In genomic region chr10:62172841-62173553, GRCm38 (mm10) we compare ENCODE assay signal across 16 mouse cellular contexts. TPM values are rescaled to one million over a fixed set of nuclear protein-coding genes. Genes with fewer than 3 reads are reported as not detected.
DNase-seq lines count a peak whose midpoint lies in the region; ATAC-seq lines count a peak whose summit lies in the region.
"Had no signal": no experiment of that assay in that cellular context is flagged by ENCODE, and none has a peak within 500 bp of the region (broad histone marks: within the 10 kb centered on the region; RNA-seq: fewer than 3 reads in every experiment).

No protein-coding gene starts in this region.

- H3K27ac ChIP-seq in neural tube, embryonic 15.5 days (replicated peaks): no peak overlapping the region
- H3K27ac ChIP-seq in embryonic facial prominence, embryonic 12.5 days: no peak overlapping the region
- H3K27ac ChIP-seq in midbrain, embryonic 13.5 days: no peak overlapping the region
- H3K27ac ChIP-seq: heart, adult 2 months; layer of hippocampus, adult 2 months; liver, embryonic 14.5 days had no signal

- no peaks in the 10 kb centered on the region for H3K36me3 ChIP-seq in neural tube, embryonic 15.5 days
- H3K36me3 ChIP-seq in embryonic facial prominence, embryonic 12.5 days: no peaks in the 10 kb centered on the region
- H3K36me3 ChIP-seq in midbrain, embryonic 13.5 days: no peaks in the 10 kb centered on the region

- peaks cover 52% of the 10 kb centered on the region for H3K27me3 ChIP-seq in neural tube, embryonic 15.5 days (replicated peaks)
- H3K27me3 ChIP-seq in embryonic facial prominence, embryonic 12.5 days: no peaks in the 10 kb centered on the region
- H3K27me3 ChIP-seq in midbrain, embryonic 13.5 days: peaks cover 67% of the 10 kb centered on the region

- H3K9ac ChIP-seq in neural tube, embryonic 15.5 days (replicated peaks): no peak overlapping the region
- H3K9ac ChIP-seq in embryonic facial prominence, embryonic 12.5 days: 0 out of 2 replicates have a peak overlapping the region, but pooled peaks have one; percentile 21
- no peak overlapping the region for H3K9ac ChIP-seq in midbrain, embryonic 13.5 days (replicated peaks)
- H3K9ac ChIP-seq: liver, embryonic 14.5 days had no signal

- peaks cover 16% of the 10 kb centered on the region for H3K4me1 ChIP-seq in neural tube, embryonic 15.5 days
- peaks cover 14% of the 10 kb centered on the region for H3K4me1 ChIP-seq in embryonic facial prominence, embryonic 12.5 days
- peaks cover 25% of the 10 kb centered on the region for H3K4me1 ChIP-seq in midbrain, embryonic 13.5 days (replicated peaks)
- H3K4me1 ChIP-seq: megakaryocyte, embryonic 14.5 days had no signal

- peak; percentile 42 for DNase-seq in neural tube, embryonic 10.5 days (ENCODE audit: extremely low spot score, low spot score)
- DNase-seq in layer of hippocampus, adult 18-20 months (ENCODE audit: low spot score in 2 of 2): no peak
- no peak for DNase-seq in B cell, adult 2 months
- DNase-seq: adrenal gland, adult 8-10 months; cerebellum, postnatal 25 days; heart, adult 2 months; heart, postnatal 14 days; kidney, adult 2 months had no signal

- H3K4me3 ChIP-seq in neural tube, embryonic 15.5 days (replicated peaks): no peak overlapping the region
- H3K4me3 ChIP-seq in embryonic facial prominence, embryonic 12.5 days: no peak overlapping the region
- no peak overlapping the region for H3K4me3 ChIP-seq in midbrain, embryonic 13.5 days (replicated peaks)
- H3K4me3 ChIP-seq: heart, adult 2 months; layer of hippocampus, adult 2 months; megakaryocyte, embryonic 14.5 days had no signal

- ATAC-seq in neural tube, embryonic 15.5 days (ENCODE audit: low FRiP score): no peak
- ATAC-seq in embryonic facial prominence, embryonic 12.5 days (ENCODE audit: insufficient number of reproducible peaks, insufficient read depth, low FRiP score, low TSS enrichment): peak; percentile 47; the same call in 1 of the 2 replicates
- peak; percentile 75 for ATAC-seq in midbrain, embryonic 13.5 days
- ATAC-seq in granulocyte monocyte progenitor cell, adult 5-6 weeks (replicated peaks; ENCODE audit: poor library complexity, severe bottlenecking): no peak

- no peaks in the 10 kb centered on the region for H3K9me3 ChIP-seq in neural tube, embryonic 15.5 days (replicated peaks)
- no peaks in the 10 kb centered on the region for H3K9me3 ChIP-seq in embryonic facial prominence, embryonic 12.5 days
- no peaks in the 10 kb centered on the region; the same call in 1 of the 2 replicates for H3K9me3 ChIP-seq in midbrain, embryonic 13.5 days

- WGBS in neural tube, embryonic 15.5 days: 7% methylated on average over 9 of the region's 9 CpGs
- 4% methylated on average over 9 of the region's 9 CpGs for WGBS in embryonic facial prominence, embryonic 12.5 days
- 4% methylated on average over 9 of the region's 9 CpGs for WGBS in midbrain, embryonic 13.5 days

- no peak overlapping the region; the same call in 1 of the 2 replicates for H3K4me2 ChIP-seq in neural tube, embryonic 15.5 days
- no peak overlapping the region; the same call in 1 of the 2 replicates for H3K4me2 ChIP-seq in embryonic facial prominence, embryonic 12.5 days (replicated peaks)
- H3K4me2 ChIP-seq in midbrain, embryonic 13.5 days (replicated peaks): 0 out of 2 replicates have a peak overlapping the region, but pooled peaks have one; percentile 2

RNA-seq across cellular contexts. Expression of gene Fam241b, which starts 29.3 kb away (rescaled TPM):
- polyA plus RNA-seq in neural tube, embryonic 15.5 days (2015; fragmentation: Nextera tagmentation; extraction: Ambion mirVana): 114 and 139 TPM in 2 replicates
- polyA plus RNA-seq in embryonic facial prominence, embryonic 12.5 days (2016; fragmentation: Nextera tagmentation; extraction: Ambion mirVana): 20.9 and 22.3 TPM in 2 replicates
- polyA plus RNA-seq in midbrain, embryonic 13.5 days (2015; fragmentation: Nextera tagmentation; extraction: Ambion mirVana): 110 and 118 TPM in 2 replicates
- total RNA-seq in layer of hippocampus, adult 18-20 months (2021): 10 to 100 TPM; 37.5 to 48.0 TPM
- not detected in 2 replicates for total RNA-seq in granulocyte monocyte progenitor cell, adult 5-6 weeks (2014; fragmentation: Nextera tagmentation)
- total RNA-seq in granulocyte monocyte progenitor cell, adult 5-6 weeks (2017): not detected in 2 replicates

RNA-seq across cellular contexts. Expression of gene Neurog3, which starts 40.1 kb away (rescaled TPM):
- 0.35 and 0.68 TPM in 2 replicates for polyA plus RNA-seq in neural tube, embryonic 15.5 days (2015; fragmentation: Nextera tagmentation; extraction: Ambion mirVana)
- 0.22 and 0.24 TPM in 2 replicates for polyA plus RNA-seq in embryonic facial prominence, embryonic 12.5 days (2016; fragmentation: Nextera tagmentation; extraction: Ambion mirVana)
- polyA plus RNA-seq in midbrain, embryonic 13.5 days (2015; fragmentation: Nextera tagmentation; extraction: Ambion mirVana): 0.48 and 0.65 TPM in 2 replicates
- not detected for total RNA-seq in layer of hippocampus, adult 18-20 months (2021)
- not detected in 2 replicates for total RNA-seq in granulocyte monocyte progenitor cell, adult 5-6 weeks (2014; fragmentation: Nextera tagmentation)
- not detected in 2 replicates for total RNA-seq in granulocyte monocyte progenitor cell, adult 5-6 weeks (2017)
- total RNA-seq: adrenal gland, adult 8-10 months; heart, adult 2 months; heart, postnatal 14 days; layer of hippocampus, adult 2 months; left cerebral cortex, postnatal 10 days had no signal
- polyA plus RNA-seq: heart, adult 2 months; kidney, adult 2 months had no signal

RNA-seq across cellular contexts. Expression of gene Tspan15, which starts 58.1 kb away (rescaled TPM):
- 16.6 and 22.8 TPM in 2 replicates for polyA plus RNA-seq in neural tube, embryonic 15.5 days (2015; fragmentation: Nextera tagmentation; extraction: Ambion mirVana)
- polyA plus RNA-seq in embryonic facial prominence, embryonic 12.5 days (2016; fragmentation: Nextera tagmentation; extraction: Ambion mirVana): 19.0 and 19.5 TPM in 2 replicates
- 15.0 and 18.7 TPM in 2 replicates for polyA plus RNA-seq in midbrain, embryonic 13.5 days (2015; fragmentation: Nextera tagmentation; extraction: Ambion mirVana)
- total RNA-seq in layer of hippocampus, adult 18-20 months (2021): 10 to 100 TPM; 16.0 to 18.5 TPM
- total RNA-seq in granulocyte monocyte progenitor cell, adult 5-6 weeks (2014; fragmentation: Nextera tagmentation): not detected in 2 replicates
- total RNA-seq in granulocyte monocyte progenitor cell, adult 5-6 weeks (2017): 0.13 TPM in 1 of 2 replicates, not detected in the other

Comparison
In these comparisons a context has a peak if more than half of its experiments do, and no peak if none do; other contexts are left out.
1. ATAC-seq: peak in embryonic facial prominence, embryonic 12.5 days (single experiment) and midbrain, embryonic 13.5 days (single experiment); none in neural tube, embryonic 15.5 days (single experiment) and granulocyte monocyte progenitor cell, adult 5-6 weeks (single experiment).